In the genomic region with DNA sequence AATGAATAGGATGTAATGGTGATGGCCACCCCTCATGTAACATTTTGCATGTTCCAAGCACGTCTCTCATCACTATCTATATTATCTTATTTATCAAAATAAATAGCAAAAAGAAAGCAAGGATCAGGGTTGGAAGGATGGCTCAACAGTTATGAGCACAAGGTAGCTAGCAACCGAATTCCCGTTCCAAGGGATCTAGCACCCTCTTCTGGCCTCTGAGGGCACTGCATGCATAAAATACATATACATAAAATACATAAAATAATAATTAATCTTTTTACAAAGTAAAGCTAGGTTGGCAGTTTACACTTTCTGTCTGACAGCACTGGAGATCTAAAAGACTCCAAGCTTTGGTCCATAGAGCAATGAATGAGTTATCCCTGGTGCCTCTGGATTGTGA, we compare ENCODE assay signal across 10 mouse cellular contexts. TPM values are rescaled to one million over a fixed set of nuclear protein-coding genes. Genes with fewer than 3 reads are reported as not detected.
DNase-seq lines count a peak whose midpoint lies in the region; ATAC-seq and TF ChIP-seq lines count a peak whose summit lies in the region.
"Had no signal": no experiment of that assay in that cellular context is flagged by ENCODE, and none has a peak within 500 bp of the region (broad histone marks: within the 10 kb centered on the region; RNA-seq: fewer than 3 reads in every experiment).

No protein-coding gene starts in this region.

- peak; percentile 80 for TF ChIP-seq CTCF in layer of hippocampus, adult 2 months (conservative IDR thresholded peaks at IDR 0.05)
- peak; percentile 64; the same call in 1 of the 2 replicates for TF ChIP-seq CTCF in small intestine, adult 2 months (IDR thresholded peaks at IDR 0.05; ENCODE audit: extremely low read depth, insufficient read length, insufficient replicate concordance, low read depth, low read length)

- H3K4me3 ChIP-seq in layer of hippocampus, adult 2 months = no peak overlapping the region
- no peak overlapping the region for H3K4me3 ChIP-seq in small intestine, adult 2 months (ENCODE audit: low read depth, low read length)

- DNase-seq in CD4-positive, CD25-positive, alpha-beta regulatory T cell, adult 2 months (ENCODE audit: low read depth, low spot score) = peak; percentile 41
- DNase-seq in layer of hippocampus, adult 2 months (ENCODE audit: low spot score in 2 of 2) = no peak
- no peak for DNase-seq in layer of hippocampus, adult 11-12 months (ENCODE audit: low spot score)
- DNase-seq in adipocyte (ENCODE audit: low spot score) = peak; percentile 48
- peak; percentile 17 for DNase-seq in kidney, postnatal 14 days
- no peak for DNase-seq in heart, adult 9 months (ENCODE audit: low spot score in 2 of 2)

- no peak for TF ChIP-seq POLR2A in small intestine, adult 2 months (IDR thresholded peaks at IDR 0.05; ENCODE audit: low read depth, low read length)

- no peak overlapping the region for H3K27ac ChIP-seq in layer of hippocampus, adult 2 months
- H3K27ac ChIP-seq in small intestine, adult 2 months (ENCODE audit: insufficient read depth, low read depth, low read length) = no peak overlapping the region
- H3K27ac ChIP-seq: macrophage had no signal

- ATAC-seq in CD4-positive, CD25-positive, alpha-beta regulatory T cell, adult 4 months = no peak

- H3K27me3 ChIP-seq in small intestine, adult 2 months (ENCODE audit: control insufficient read depth, insufficient read depth, low read length) = no peaks in the 10 kb centered on the region

- no peaks in the 10 kb centered on the region for H3K4me1 ChIP-seq in small intestine, adult 2 months (ENCODE audit: control insufficient read depth, insufficient read depth, insufficient read length, low read length)

- 26% methylated on average over 3 of the region's 3 CpGs for WGBS in small intestine, adult 2 months

- no peaks in the 10 kb centered on the region for H3K36me3 ChIP-seq in small intestine, adult 2 months (ENCODE audit: control insufficient read depth, insufficient read depth, low read length)

RNA-seq across cellular contexts. Expression of a gene that starts 5.5 kb away (rescaled TPM):
- not detected for polyA plus RNA-seq in CD4-positive, CD25-positive, alpha-beta regulatory T cell, adult 4 months (2017; shearing (Covaris generic))
- total RNA-seq in layer of hippocampus, adult 2 months (2021) = not detected
- not detected in 2 replicates for polyA plus RNA-seq in small intestine, adult 2 months (2012; rRNA removed)
- polyA plus RNA-seq: gonadal fat pad, adult 2 months; macrophage had no signal

RNA-seq across cellular contexts. Expression of a gene that starts 24.0 kb away (rescaled TPM):
- not detected for polyA plus RNA-seq in CD4-positive, CD25-positive, alpha-beta regulatory T cell, adult 4 months (2017; shearing (Covaris generic))
- not detected for total RNA-seq in layer of hippocampus, adult 2 months (2021)
- polyA plus RNA-seq in small intestine, adult 2 months (2012; rRNA removed) = not detected in 2 replicates
- polyA plus RNA-seq: gonadal fat pad, adult 2 months; macrophage had no signal

RNA-seq across cellular contexts. Expression of a gene that starts 36.2 kb away (rescaled TPM):
- 1 to 10 TPM; 2.6 to 3.6 TPM for polyA plus RNA-seq in CD4-positive, CD25-positive, alpha-beta regulatory T cell, adult 4 months (2017; shearing (Covaris generic))
- total RNA-seq in layer of hippocampus, adult 2 months (2021) = 1 to 10 TPM; 6.0 to 7.9 TPM
- 19.9 and 55.4 TPM in 2 replicates for polyA plus RNA-seq in small intestine, adult 2 months (2012; rRNA removed)

Comparison
In these comparisons a context has a peak if more than half of its experiments do, and no peak if none do; other contexts are left out.
1. DNase-seq: peak in CD4-positive, CD25-positive, alpha-beta regulatory T cell, adult 2 months (single experiment), adipocyte (single experiment) and kidney, postnatal 14 days (single experiment); none in layer of hippocampus, adult 2 months (0 of 2), layer of hippocampus, adult 11-12 months (single experiment) and heart, adult 9 months (0 of 2).